Mouse (Mus musculus) intestine, embryonic 15.5 days (tissue): ENCODE results near the gene Rundc1. TPM values are rescaled to one million over a fixed set of nuclear protein-coding genes. Genes with fewer than 3 reads are reported as not detected.

Source experiments
- ATAC-seq: fragments of 200-750 bp; cut with Nextera tagmentation; 2 replicates; pipeline ENCODE4 v1.8.0; 2017; ENCODE audit warnings: moderate TSS enrichment, moderate library complexity
- H3K27ac ChIP-seq: fragments of 300-500 bp; sonication (generic); 2 replicates; pipeline ENCODE4 v1.5.1; 2015; ENCODE audit warnings: mild to moderate bottlenecking, inconsistent platforms
- H3K27me3 ChIP-seq: fragments of 300-500 bp; sonication (generic); replicated peaks from 2 replicates; pipeline ENCODE4 v1.6.1; 2015; ENCODE audit warnings: inconsistent platforms
- H3K36me3 ChIP-seq: fragments of 300-500 bp; sonication (generic); 2 replicates; pipeline ENCODE4 v1.6.1; 2015; ENCODE audit warnings: inconsistent platforms
- H3K4me1 ChIP-seq: fragments of 300-500 bp; sonication (generic); replicated peaks from 2 replicates; pipeline ENCODE4 v1.6.1; 2015; ENCODE audit warnings: inconsistent platforms
- H3K4me2 ChIP-seq: fragments of 300-500 bp; sonication (generic); replicated peaks from 2 replicates; pipeline ENCODE4 v1.6.1; 2015; ENCODE audit warnings: mild to moderate bottlenecking, inconsistent platforms
- H3K4me3 ChIP-seq: fragments of 300-500 bp; sonication (generic); replicated peaks from 2 replicates; pipeline ENCODE4 v1.5.1; 2015; ENCODE audit warnings: inconsistent platforms
- H3K9ac ChIP-seq: fragments of 300-500 bp; sonication (generic); 2 replicates; pipeline ENCODE4 v1.6.1; 2015; ENCODE audit warnings: inconsistent platforms
- H3K9me3 ChIP-seq: fragments of 300-500 bp; sonication (generic); 2 replicates; pipeline ENCODE4 v1.6.1; 2016; ENCODE audit warnings: inconsistent platforms
- WGBS: fragments of 180-500 bp; shearing (Covaris S2); methylation state at CpG from one replicate; pipeline ENCODE4 v1.1.7; 2015; 5-methylcytosine and 5-hydroxymethylcytosine counted together
- polyA plus RNA-seq: library from polyadenylated mRNA; unstranded; fragments of >200 nt; fragmentation: Nextera tagmentation; extraction: Ambion mirVana; gene quantifications from 2 replicates; pipeline ENCODE4 v1.2.1, GENCODE M21; 2015

Rundc1 gene
- polyA plus RNA-seq, 1 experiment from 2014 or later: 16.9 TPM

DNA sequence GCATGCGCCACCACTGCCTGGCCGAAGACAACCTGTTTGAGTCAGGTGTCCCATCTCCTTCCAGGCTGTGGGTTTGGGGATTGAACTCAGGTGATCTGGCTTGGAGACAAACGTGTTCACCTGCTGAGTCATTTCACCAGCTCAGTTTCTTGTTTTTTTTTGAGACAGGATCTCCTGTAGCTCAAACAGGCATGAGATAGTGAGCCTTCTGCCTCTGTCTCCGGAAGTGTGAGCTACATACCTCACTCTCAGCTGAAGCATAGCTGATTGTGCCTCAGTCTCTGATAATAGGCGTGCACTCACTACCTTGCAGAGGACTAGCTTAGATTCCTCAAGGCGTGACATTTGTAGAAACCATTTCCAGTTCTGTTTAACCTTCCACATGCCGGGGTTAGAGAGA is 59.9 kb downstream of the Rundc1 start:
- ATAC-seq: no peak
- Histone ChIP-seq H3K27me3 (no peaks in the 10 kb centered on the region), H3K27ac (no peak overlapping the region), H3K9me3 (no peaks in the 10 kb centered on the region), H3K9ac (no peak overlapping the region), H3K4me2 (no peak overlapping the region), H3K4me1 (peaks cover 18% of the 10 kb centered on the region; the same call in 1 of the 2 replicates), H3K36me3 (0 out of 2 replicates have a peak, but pooled peaks cover 3% of the 10 kb centered on the region), H3K4me3 (no peak overlapping the region)
- WGBS: 74% methylated on average over 7 of the region's 7 CpGs

Other genes starting within 250 kb of the Rundc1 start
- 0.25 and 0.36 TPM in 2 replicates for gene Ccr10, start 249.6 kb upstream of the Rundc1 start, polyA plus RNA-seq
- 16.0 and 16.3 TPM in 2 replicates for gene Ezh1, start 198.6 kb upstream of the Rundc1 start, polyA plus RNA-seq
- gene Ramp2, start 179.1 kb upstream of the Rundc1 start, polyA plus RNA-seq: 98.5 and 114 TPM in 2 replicates
- 135 and 142 TPM in 2 replicates for gene Vps25, start 171.4 kb upstream of the Rundc1 start, polyA plus RNA-seq
- gene Wnk4, start 164.5 kb upstream of the Rundc1 start, polyA plus RNA-seq: 12.3 and 12.7 TPM in 2 replicates
- gene Cntd1, start 146.1 kb upstream of the Rundc1 start, polyA plus RNA-seq: 0.72 and 1.1 TPM in 2 replicates
- gene Coa3, start 146.0 kb upstream of the Rundc1 start, polyA plus RNA-seq: 250 and 261 TPM in 2 replicates
- gene Becn1, start 122.8 kb upstream of the Rundc1 start, polyA plus RNA-seq: 132 and 143 TPM in 2 replicates
- 137 and 147 TPM in 2 replicates for gene Psme3, start 108.9 kb upstream of the Rundc1 start, polyA plus RNA-seq
- 1.2 and 1.3 TPM in 2 replicates for gene Aoc2, start 100.0 kb upstream of the Rundc1 start, polyA plus RNA-seq
- 2.1 and 2.7 TPM in 2 replicates for gene Aoc3, start 94.5 kb upstream of the Rundc1 start, polyA plus RNA-seq
- 0.30 and 0.39 TPM in 2 replicates for gene G6pc, start 57.5 kb upstream of the Rundc1 start, polyA plus RNA-seq
- gene Aarsd1, start 7.5 kb upstream of the Rundc1 start, polyA plus RNA-seq: 60.1 and 63.3 TPM in 2 replicates
- gene Gm27029, start 289 bp upstream of the Rundc1 start, polyA plus RNA-seq: 7.3 and 10.6 TPM in 2 replicates
- gene Ptges3l, start 248 bp downstream of the Rundc1 start, polyA plus RNA-seq: 11.7 TPM in 2 replicates
- gene Rpl27, start 17.2 kb downstream of the Rundc1 start, polyA plus RNA-seq: 322 and 353 TPM in 2 replicates
- gene Ifi35, start 23.3 kb downstream of the Rundc1 start, polyA plus RNA-seq: 23.9 and 24.5 TPM in 2 replicates
- gene Rnd2, start 39.9 kb downstream of the Rundc1 start, polyA plus RNA-seq: 23.7 and 24.5 TPM in 2 replicates
- 69.7 and 70.0 TPM in 2 replicates for gene Vat1, start 41.1 kb downstream of the Rundc1 start, polyA plus RNA-seq
- gene Brca1, start 126.9 kb downstream of the Rundc1 start, polyA plus RNA-seq: 8.4 and 10.2 TPM in 2 replicates
- gene Nbr1, start 127.1 kb downstream of the Rundc1 start, polyA plus RNA-seq: 57.0 and 61.2 TPM in 2 replicates
- gene Tmem106a, start 157.2 kb downstream of the Rundc1 start, polyA plus RNA-seq: 21.6 and 22.0 TPM in 2 replicates
- gene Gm11634, start 174.2 kb downstream of the Rundc1 start, polyA plus RNA-seq: not detected in 2 replicates
- 34.5 and 35.8 TPM in 2 replicates for gene Rdm1, start 202.1 kb downstream of the Rundc1 start, polyA plus RNA-seq
- 7.6 and 7.8 TPM in 2 replicates for gene Arl4d, start 240.5 kb downstream of the Rundc1 start, polyA plus RNA-seq